Mouse (Mus musculus): ENCODE data around the gene Usf3.

Usf3 gene

GRCm38 (mm10) chr16:44173966-44174530 is 1.0 kb downstream of the Usf3 start:
- peak; percentile 39 for DNase-seq (ENCODE audit: low spot score)

GRCm38 (mm10) chr16:44175001-44175400 is 2.0 kb downstream of the Usf3 start:
- no peak for DNase-seq (ENCODE audit: low spot score)

GRCm38 (mm10) chr16:44176511-44176910 is 3.5 kb downstream of the Usf3 start:
- DNase-seq (ENCODE audit: low spot score): no peak

- DNase-seq (ENCODE audit: low spot score): no peak
These were observed 5.5 kb downstream of the Usf3 start for GRCm38 (mm10) chr16:44178555-44178954.

- DNase-seq (ENCODE audit: low spot score): no peak
These were observed 9.6 kb downstream of the Usf3 start for GRCm38 (mm10) chr16:44182597-44182996.

GRCm38 (mm10) chr16:44184769-44185168 is 11.7 kb downstream of the Usf3 start:
- DNase-seq (ENCODE audit: low spot score): no peak

GRCm38 (mm10) chr16:44187172-44187571 is 14.1 kb downstream of the Usf3 start:
- DNase-seq (ENCODE audit: low spot score): no peak

- no peak for DNase-seq (ENCODE audit: low spot score)
These were observed 15.7 kb downstream of the Usf3 start for GRCm38 (mm10) chr16:44188766-44189165.

GRCm38 (mm10) chr16:44190032-44190431 is 17.0 kb downstream of the Usf3 start:
- no peak for DNase-seq (ENCODE audit: low spot score)

- DNase-seq (ENCODE audit: low spot score): no peak
These were observed 17.9 kb downstream of the Usf3 start for GRCm38 (mm10) chr16:44190968-44191367.

GRCm38 (mm10) chr16:44199066-44199703 is 26.1 kb downstream of the Usf3 start:
- DNase-seq (ENCODE audit: low spot score): no peak

- no peak for DNase-seq (ENCODE audit: low spot score)
These were observed 27.1 kb downstream of the Usf3 start for GRCm38 (mm10) chr16:44200146-44200545.

- DNase-seq (ENCODE audit: low spot score): peak; percentile 9
These were observed 31.3 kb downstream of the Usf3 start for GRCm38 (mm10) chr16:44204331-44204730.

GRCm38 (mm10) chr16:44205973-44206372 is 32.9 kb downstream of the Usf3 start:
- no peak for DNase-seq (ENCODE audit: low spot score)

GRCm38 (mm10) chr16:44210156-44211053 is 37.4 kb downstream of the Usf3 start:
- DNase-seq (ENCODE audit: low spot score): no peak

GRCm38 (mm10) chr16:44211054-44211414 is 38.0 kb downstream of the Usf3 start:
- no peak for DNase-seq (ENCODE audit: low spot score)

GRCm38 (mm10) chr16:44212703-44213102 is 39.7 kb downstream of the Usf3 start:
- no peak for DNase-seq (ENCODE audit: low spot score)

- DNase-seq (ENCODE audit: low spot score): no peak
These were observed 42.5 kb downstream of the Usf3 start for GRCm38 (mm10) chr16:44215513-44215912.

GRCm38 (mm10) chr16:44216417-44216816 is 43.4 kb downstream of the Usf3 start:
- no peak for DNase-seq (ENCODE audit: low spot score)

- DNase-seq (ENCODE audit: low spot score): no peak
These were observed 48.4 kb downstream of the Usf3 start for GRCm38 (mm10) chr16:44221463-44221862.

- DNase-seq (ENCODE audit: low spot score): no peak
These were observed 53.8 kb downstream of the Usf3 start for GRCm38 (mm10) chr16:44226706-44227291.

GRCm38 (mm10) chr16:44233019-44233418 is 60.0 kb downstream of the Usf3 start:
- no peak for DNase-seq (ENCODE audit: low spot score)

GRCm38 (mm10) chr16:44237836-44238235 is 64.8 kb downstream of the Usf3 start:
- DNase-seq (ENCODE audit: low spot score): no peak
